Mouse (Mus musculus): Measurements from ENCODE around the gene B3gntl1. TPM values are rescaled to one million over a fixed set of nuclear protein-coding genes. Genes with fewer than 3 reads are reported as not detected.

The B3gntl1 gene
- total RNA-seq, 2 experiments from 2014 or later: 3.5 to 4.3 TPM

Other genes with a start within 250 kb of the B3gntl1 start
- 10 to 100 TPM; 26.9 to 27.6 TPM for gene Fn3k, start 238.2 kb downstream of the B3gntl1 start, total RNA-seq (2021)
- 10 to 100 TPM; 11.0 to 11.6 TPM for gene Tbcd, start 221.2 kb downstream of the B3gntl1 start, total RNA-seq (2021)
- not detected for gene Zfp750, start 153.8 kb downstream of the B3gntl1 start, total RNA-seq (2021)
- 10 to 100 TPM; 17.6 to 21.5 TPM for gene Metrnl, start 28.4 kb upstream of the B3gntl1 start, total RNA-seq (2021)
- under 1 TPM; 0.17 to 0.27 TPM for gene Ptchd3, start 157.1 kb upstream of the B3gntl1 start, total RNA-seq (2021)

Measured in heart, postnatal 36 days (tissue).